Mouse (Mus musculus): ENCODE measurements around the gene Gm10277.
"Not testable (repeated sequence)": the region's sequence is repeated elsewhere in the genome, so short reads cannot be mapped to it uniquely, and the experiment has no call there.

The Gm10277 gene

GRCm38 (mm10) chr11:77769496-77769895 lies 18.1 kb downstream of the Gm10277 start:
- DNase-seq: no peak

GRCm38 (mm10) chr11:77766351-77767001 lies 21.1 kb downstream of the Gm10277 start:
- peak in 1 of 2 experiments; percentile 28 for DNase-seq

GRCm38 (mm10) chr11:77765459-77765777 lies 22.1 kb downstream of the Gm10277 start:
- DNase-seq: no peak

- DNase-seq: no peak
Observed at GRCm38 (mm10) chr11:77764694-77765458, 22.7 kb downstream of the Gm10277 start.

GRCm38 (mm10) chr11:77763673-77764340 lies 23.7 kb downstream of the Gm10277 start:
- peak in 1 of 2 experiments; percentile 15 for DNase-seq

GRCm38 (mm10) chr11:77762783-77763672 lies 24.5 kb downstream of the Gm10277 start, which contains the start of gene Myo18a:
Myo18a (plus strand) TSS chr11:77763246.
- DNase-seq: peak; percentile 57 to 84

- no peak for DNase-seq
Observed at GRCm38 (mm10) chr11:77760031-77760430, 27.5 kb downstream of the Gm10277 start.

GRCm38 (mm10) chr11:77753469-77753868 lies 34.1 kb downstream of the Gm10277 start:
- DNase-seq: no peak

- no peak for DNase-seq
Observed at GRCm38 (mm10) chr11:77752525-77752924, 35.0 kb downstream of the Gm10277 start.

- DNase-seq: no peak
Observed at GRCm38 (mm10) chr11:77748996-77749395, 38.6 kb downstream of the Gm10277 start.

GRCm38 (mm10) chr11:77747103-77747502 lies 40.4 kb downstream of the Gm10277 start:
- DNase-seq: not testable (repeated sequence)

- DNase-seq: no peak
Observed at GRCm38 (mm10) chr11:77746652-77747051, 40.9 kb downstream of the Gm10277 start.

- DNase-seq: peak in 1 of 2 experiments; percentile 16
Observed at GRCm38 (mm10) chr11:77743966-77744365, 43.6 kb downstream of the Gm10277 start.

- no peak for DNase-seq
Observed at GRCm38 (mm10) chr11:77738555-77738954, 49.0 kb downstream of the Gm10277 start.

- peak; percentile 20 to 73 for DNase-seq
Observed at GRCm38 (mm10) chr11:77737289-77737688, 50.3 kb downstream of the Gm10277 start.
